Mouse (Mus musculus): ENCODE results near the gene Ndufaf2. TPM values are rescaled to one million over a fixed set of nuclear protein-coding genes. Genes with fewer than 3 reads are reported as not detected.

The Ndufaf2 gene
- polyA plus RNA-seq, 1 experiment from 2014 or later: 76.7 TPM

- ATAC-seq (replicated peaks; ENCODE audit: low FRiP score): 0 out of 2 replicates have a peak, but pooled peaks have one; percentile 60
- Histone ChIP-seq H3K27me3 (no peaks in the 10 kb centered on the region), H3K4me1 (0 out of 2 replicates have a peak, but pooled peaks cover 5% of the 10 kb centered on the region), H3K27ac (peak overlapping the region; percentile 45; the same call in 1 of the 2 replicates), H3K4me3 (replicated peaks) (no peak overlapping the region), H3K9ac (no peak overlapping the region), H3K36me3 (no peaks in the 10 kb centered on the region), H3K4me2 (no peak overlapping the region), H3K9me3 (replicated peaks) (no peaks in the 10 kb centered on the region)
- 65% methylated on average over 6 of the region's 6 CpGs for WGBS
These were observed 26.2 kb downstream of the Ndufaf2 start for GRCm38 (mm10) chr13:108132031-108132819.

DNA sequence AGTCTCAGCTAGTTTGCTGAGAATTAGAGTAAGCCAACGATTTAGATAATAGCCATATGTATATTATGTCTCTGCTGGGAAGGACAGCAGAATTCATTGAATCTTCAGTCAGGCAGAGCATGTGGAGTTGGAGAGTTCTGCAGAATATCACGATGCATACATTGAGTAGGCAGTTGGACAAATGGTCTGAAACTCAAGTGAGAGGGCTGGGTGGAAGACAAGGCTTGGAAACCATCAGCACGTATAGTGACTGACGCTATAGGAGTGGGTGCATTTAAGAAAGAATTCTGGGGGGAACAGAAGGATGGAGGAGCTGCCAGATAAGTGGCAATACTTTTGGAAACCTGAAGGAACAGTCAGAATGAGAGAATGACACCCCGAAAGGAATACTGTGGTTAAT is 27.7 kb downstream of the Ndufaf2 start:
- H3K36me3 ChIP-seq: no peaks in the 10 kb centered on the region
- no peak overlapping the region for H3K4me2 ChIP-seq
- no peak overlapping the region for H3K4me3 ChIP-seq (replicated peaks)
- no peak overlapping the region for H3K9ac ChIP-seq
- no peaks in the 10 kb centered on the region for H3K9me3 ChIP-seq (replicated peaks)
- ATAC-seq (replicated peaks; ENCODE audit: low FRiP score): no peak
- no peak overlapping the region for H3K27ac ChIP-seq
- H3K4me1 ChIP-seq: 0 out of 2 replicates have a peak, but pooled peaks cover 5% of the 10 kb centered on the region
- WGBS: 92% methylated on average over 5 of the region's 5 CpGs
- no peaks in the 10 kb centered on the region for H3K27me3 ChIP-seq

GRCm38 (mm10) chr13:108129070-108129469 is 29.4 kb downstream of the Ndufaf2 start:
- Histone ChIP-seq H3K27me3 (no peaks in the 10 kb centered on the region), H3K9ac (no peak overlapping the region), H3K36me3 (no peaks in the 10 kb centered on the region), H3K4me2 (no peak overlapping the region), H3K4me3 (replicated peaks) (no peak overlapping the region), H3K4me1 (peaks cover 7% of the 10 kb centered on the region; the same call in 1 of the 2 replicates), H3K27ac (no peak overlapping the region), H3K9me3 (replicated peaks) (no peaks in the 10 kb centered on the region)
- 65% methylated on average over 7 of the region's 7 CpGs for WGBS
- ATAC-seq (replicated peaks; ENCODE audit: low FRiP score): no peak

GRCm38 (mm10) chr13:108127883-108128282 is 30.5 kb downstream of the Ndufaf2 start:
- H3K9me3 ChIP-seq (replicated peaks): no peaks in the 10 kb centered on the region
- WGBS: 64% methylated on average over 1 of the region's 1 CpGs
- H3K27ac ChIP-seq: no peak overlapping the region
- peaks cover 14% of the 10 kb centered on the region for H3K4me1 ChIP-seq
- no peak overlapping the region for H3K4me3 ChIP-seq (replicated peaks)
- H3K9ac ChIP-seq: no peak overlapping the region
- no peak overlapping the region for H3K4me2 ChIP-seq
- no peaks in the 10 kb centered on the region for H3K27me3 ChIP-seq
- no peaks in the 10 kb centered on the region for H3K36me3 ChIP-seq
- no peak for ATAC-seq (replicated peaks; ENCODE audit: low FRiP score)

DNA sequence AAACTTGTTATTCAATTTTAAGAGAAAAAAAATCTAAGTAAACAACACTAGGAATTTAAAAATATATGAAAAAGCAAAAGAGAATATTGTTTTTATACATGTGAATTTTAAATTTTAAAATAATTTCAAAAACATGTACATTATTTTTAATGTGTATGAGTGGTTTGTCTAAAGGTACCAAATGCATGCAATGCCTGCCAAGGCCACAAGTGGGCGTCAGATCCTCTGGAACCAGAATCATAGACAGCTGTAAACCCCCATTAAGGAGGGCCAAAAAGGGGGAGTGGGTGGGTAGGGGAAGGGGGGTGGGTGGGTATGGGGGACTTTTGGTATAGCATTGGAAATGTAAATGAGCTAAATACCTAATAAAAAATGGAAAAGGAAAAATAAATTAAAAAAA is 31.3 kb downstream of the Ndufaf2 start:
- H3K4me1 ChIP-seq: peaks cover 9% of the 10 kb centered on the region
- 7% methylated on average over 1 of the region's 1 CpGs for WGBS

DNA sequence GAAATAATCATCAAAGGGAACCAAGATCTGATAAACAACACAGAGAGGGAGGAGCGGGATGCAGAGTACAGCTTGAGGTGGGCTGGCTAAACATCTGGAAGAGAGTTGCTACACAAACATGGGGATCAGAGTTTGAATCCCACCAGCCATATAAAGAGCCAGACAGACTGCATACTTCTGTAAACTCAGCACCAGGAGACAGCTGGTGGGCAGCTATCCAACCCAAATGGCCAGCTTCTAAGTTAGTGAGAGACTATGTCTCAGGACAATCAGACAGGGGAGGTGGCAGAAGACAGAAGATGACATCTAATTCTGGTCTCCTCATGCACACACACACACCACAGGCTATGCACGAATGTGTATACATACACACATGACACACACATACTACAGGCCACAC is 32.2 kb downstream of the Ndufaf2 start:
- H3K9ac ChIP-seq: no peak overlapping the region
- no peaks in the 10 kb centered on the region for H3K9me3 ChIP-seq (replicated peaks)
- no peaks in the 10 kb centered on the region for H3K36me3 ChIP-seq
- 90% methylated on average over 2 of the region's 2 CpGs for WGBS
- H3K27me3 ChIP-seq: no peaks in the 10 kb centered on the region
- H3K27ac ChIP-seq: no peak overlapping the region
- H3K4me2 ChIP-seq: no peak overlapping the region
- H3K4me1 ChIP-seq: peaks cover 9% of the 10 kb centered on the region
- no peak for ATAC-seq (replicated peaks; ENCODE audit: low FRiP score)
- H3K4me3 ChIP-seq (replicated peaks): no peak overlapping the region

More for the DNA sequence above, 31.3 kb downstream of the Ndufaf2 start:
- Histone ChIP-seq H3K27ac (no peak overlapping the region), H3K36me3 (no peaks in the 10 kb centered on the region), H3K4me2 (no peak overlapping the region), H3K9ac (no peak overlapping the region), H3K9me3 (replicated peaks) (no peaks in the 10 kb centered on the region), H3K4me3 (replicated peaks) (no peak overlapping the region), H3K27me3 (no peaks in the 10 kb centered on the region)
- ATAC-seq (replicated peaks; ENCODE audit: low FRiP score): no peak

GRCm38 (mm10) chr13:108124096-108124495 is 34.3 kb downstream of the Ndufaf2 start:
- no peaks in the 10 kb centered on the region for H3K9me3 ChIP-seq (replicated peaks)
- H3K4me3 ChIP-seq (replicated peaks): no peak overlapping the region
- no peaks in the 10 kb centered on the region for H3K27me3 ChIP-seq
- no peak overlapping the region for H3K9ac ChIP-seq
- H3K36me3 ChIP-seq: no peaks in the 10 kb centered on the region
- ATAC-seq (replicated peaks; ENCODE audit: low FRiP score): 0 out of 2 replicates have a peak, but pooled peaks have one; percentile 22
- peaks cover 9% of the 10 kb centered on the region for H3K4me1 ChIP-seq
- 66% methylated on average over 11 of the region's 11 CpGs for WGBS
- H3K4me2 ChIP-seq: no peak overlapping the region
- H3K27ac ChIP-seq: no peak overlapping the region

GRCm38 (mm10) chr13:108123109-108123723 is 35.2 kb downstream of the Ndufaf2 start:
- Histone ChIP-seq H3K4me2 (no peak overlapping the region), H3K9ac (no peak overlapping the region), H3K27ac (no peak overlapping the region), H3K27me3 (no peaks in the 10 kb centered on the region), H3K36me3 (no peaks in the 10 kb centered on the region), H3K9me3 (replicated peaks) (no peaks in the 10 kb centered on the region), H3K4me3 (replicated peaks) (no peak overlapping the region), H3K4me1 (peaks cover 9% of the 10 kb centered on the region)
- ATAC-seq (replicated peaks; ENCODE audit: low FRiP score): no peak
- WGBS: 43% methylated on average over 15 of the region's 15 CpGs

DNA sequence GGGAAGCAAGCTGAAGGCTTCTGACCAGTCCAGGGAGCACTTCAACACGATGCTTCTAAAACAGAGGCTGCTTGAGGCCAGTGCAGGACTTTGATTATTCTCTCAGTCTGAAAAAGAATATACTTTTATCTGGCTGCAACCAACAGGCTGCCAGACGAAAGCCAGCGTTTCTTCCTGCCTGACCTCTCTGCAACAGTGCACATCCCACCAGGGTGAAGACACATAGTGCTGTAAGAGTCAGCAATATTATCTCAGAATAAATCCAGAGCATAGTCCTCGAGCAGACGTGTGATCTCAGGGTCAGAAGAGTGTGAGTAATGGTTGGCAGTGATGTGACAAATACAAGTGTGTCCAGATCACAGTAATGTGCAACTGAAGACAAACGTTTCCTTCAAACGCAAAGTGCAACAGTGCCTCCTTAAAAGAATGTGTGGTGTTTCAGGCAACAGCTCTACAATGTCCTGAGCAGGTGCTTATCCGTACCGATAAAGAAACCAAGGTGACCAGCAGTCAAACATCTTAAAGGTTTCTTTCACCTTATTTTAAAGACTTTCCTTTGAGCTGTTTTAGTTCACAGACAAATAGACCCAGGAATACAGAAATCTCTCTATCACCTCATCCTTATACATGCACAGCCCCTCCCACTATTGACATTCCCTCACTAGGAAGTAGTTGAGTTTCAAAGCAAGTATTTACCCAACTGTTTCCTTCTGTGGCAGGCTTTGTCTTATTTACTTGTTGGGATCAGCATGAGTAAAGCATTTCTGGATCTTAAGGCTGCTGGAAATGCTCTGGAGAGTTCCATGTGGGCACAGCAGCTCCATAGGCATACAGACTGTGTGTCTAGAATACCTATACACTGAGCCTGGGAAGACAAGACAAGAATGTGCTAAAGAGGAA is 38.8 kb downstream of the Ndufaf2 start:
- WGBS: 76% methylated on average over 9 of the region's 9 CpGs
- no peaks in the 10 kb centered on the region for H3K9me3 ChIP-seq (replicated peaks)
- no peak overlapping the region for H3K4me2 ChIP-seq
- H3K9ac ChIP-seq: no peak overlapping the region
- no peaks in the 10 kb centered on the region for H3K27me3 ChIP-seq
- no peak for ATAC-seq (replicated peaks; ENCODE audit: low FRiP score)
- H3K36me3 ChIP-seq: no peaks in the 10 kb centered on the region
- H3K4me3 ChIP-seq (replicated peaks): no peak overlapping the region
- H3K27ac ChIP-seq: no peak overlapping the region
- H3K4me1 ChIP-seq: peaks cover 9% of the 10 kb centered on the region

DNA sequence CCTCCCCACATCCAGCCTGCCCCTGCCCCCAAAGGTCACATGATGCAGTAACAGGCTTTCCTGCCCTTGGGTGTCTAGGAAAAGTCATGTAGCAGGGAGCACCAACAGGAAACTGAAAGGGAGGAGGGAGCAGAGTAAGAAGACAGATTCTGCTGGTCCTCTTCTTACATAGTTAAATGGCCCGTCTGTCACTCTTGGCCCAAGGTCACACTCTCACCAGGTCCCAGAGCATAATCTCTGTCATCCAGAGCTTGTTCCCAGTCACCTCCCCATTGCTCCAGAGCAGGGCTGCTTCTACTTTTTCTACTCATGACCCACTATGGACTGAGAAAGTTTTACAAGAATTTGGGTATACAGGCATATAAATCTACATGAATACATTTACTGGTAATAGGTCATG is 40.2 kb downstream of the Ndufaf2 start:
- no peaks in the 10 kb centered on the region for H3K9me3 ChIP-seq (replicated peaks)
- ATAC-seq (replicated peaks; ENCODE audit: low FRiP score): no peak
- WGBS: 59% methylated on average over 1 of the region's 1 CpGs

GRCm38 (mm10) chr13:108117654-108118053 is 40.8 kb downstream of the Ndufaf2 start:
- Histone ChIP-seq H3K27me3 (no peaks in the 10 kb centered on the region), H3K36me3 (no peaks in the 10 kb centered on the region), H3K27ac (no peak overlapping the region), H3K4me1 (no peaks in the 10 kb centered on the region), H3K4me2 (no peak overlapping the region), H3K9ac (no peak overlapping the region), H3K4me3 (replicated peaks) (no peak overlapping the region), H3K9me3 (replicated peaks) (no peaks in the 10 kb centered on the region)
- no peak for ATAC-seq (replicated peaks; ENCODE audit: low FRiP score)

More for the DNA sequence above, 40.2 kb downstream of the Ndufaf2 start:
- H3K27me3 ChIP-seq: no peaks in the 10 kb centered on the region
- H3K4me1 ChIP-seq: peaks cover 3% of the 10 kb centered on the region; the same call in 1 of the 2 replicates
- H3K4me3 ChIP-seq (replicated peaks): no peak overlapping the region
- no peak overlapping the region for H3K4me2 ChIP-seq
- H3K36me3 ChIP-seq: no peaks in the 10 kb centered on the region
- no peak overlapping the region for H3K27ac ChIP-seq
- H3K9ac ChIP-seq: no peak overlapping the region

DNA sequence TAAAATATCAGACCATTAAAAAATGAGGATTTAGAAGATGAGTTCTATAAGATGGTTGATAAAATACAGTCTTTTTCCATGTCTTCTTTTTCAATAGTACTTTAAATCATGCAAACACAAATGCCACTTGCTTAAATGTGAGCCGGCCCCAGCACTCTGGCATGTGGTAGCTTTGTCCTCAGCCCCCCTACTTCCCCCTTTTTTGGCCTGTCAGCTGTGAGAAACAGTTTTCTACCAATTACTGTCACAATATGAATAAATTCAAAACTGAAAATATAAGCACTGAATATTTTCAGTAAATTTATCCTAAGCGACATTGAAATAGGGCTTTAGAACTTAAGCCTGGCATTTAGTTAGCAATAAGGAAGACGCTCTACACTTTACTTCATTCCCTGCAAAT is 44.2 kb downstream of the Ndufaf2 start:
- Histone ChIP-seq H3K4me1 (no peaks in the 10 kb centered on the region), H3K4me2 (no peak overlapping the region), H3K9ac (no peak overlapping the region), H3K36me3 (no peaks in the 10 kb centered on the region), H3K27ac (no peak overlapping the region), H3K4me3 (replicated peaks) (no peak overlapping the region), H3K27me3 (no peaks in the 10 kb centered on the region), H3K9me3 (replicated peaks) (no peaks in the 10 kb centered on the region)
- 69% methylated on average over 3 of the region's 3 CpGs for WGBS
- ATAC-seq (replicated peaks; ENCODE audit: low FRiP score): no peak

All from kidney, embryonic 15.5 days (tissue).